ENCODE assay signal across 11 mouse cellular contexts in genomic region chr17:25612537-25612936, GRCm38 (mm10).
"Had no signal": no experiment of that assay in that cellular context is flagged by ENCODE, and none has a peak within 500 bp of the region (broad histone marks: within the 10 kb centered on the region; RNA-seq: fewer than 3 reads in every experiment).

No protein-coding gene starts in this region.

- DNase-seq: kidney, postnatal 10 days; lung, adult 2 months; right cerebral cortex, adult 18-20 months; right cerebral cortex, postnatal 25 days had no signal

- H3K4me3 ChIP-seq: left cerebral cortex, adult 2 months; limb, embryonic 10.5 days; liver, embryonic 15.5 days; midbrain, embryonic 13.5 days; myocyte; neural tube, embryonic 15.5 days had no signal

- H3K27ac ChIP-seq: left cerebral cortex, adult 2 months; limb, embryonic 10.5 days; liver, embryonic 15.5 days; midbrain, embryonic 13.5 days; neural tube, embryonic 15.5 days; stomach, postnatal 0 days had no signal

- H3K27me3 ChIP-seq: liver, embryonic 15.5 days; midbrain, embryonic 13.5 days; neural tube, embryonic 15.5 days had no signal

- H3K4me1 ChIP-seq: liver, embryonic 15.5 days had no signal
